Mouse (Mus musculus) MEL (cell line): ENCODE data around the gene Kirrel2.

Experiments
- CHD2 ChIP-seq: IDR thresholded peaks from 2 replicates; pipeline ENCODE4 v1.6.1; 2011; ENCODE audit warnings: low read length, improper control_type of control experiment
- CTCF ChIP-seq, 3 experiments: IDR thresholded peaks in 2 of 3; conservative IDR thresholded peaks in 1 of 3; 2 replicates each; pipeline ENCODE4 v1.5.1; 2011 to 2012; ENCODE audit warnings: low read length in 3 of 3, low read depth in 2 of 3, mild to moderate bottlenecking in 2 of 3, improper control_type of control experiment in 1 of 3, inconsistent platforms in 1 of 3, mixed read lengths in 1 of 3, moderate library complexity in 1 of 3; ENCODE audit not compliant: control insufficient read depth in 1 of 3, insufficient read depth in 1 of 3, poor library complexity in 1 of 3, severe bottlenecking in 1 of 3
- ELF1 ChIP-seq: IDR thresholded peaks from 2 replicates; pipeline ENCODE4 v1.6.1; 2014; ENCODE audit warnings: low read depth, mild to moderate bottlenecking, inconsistent platforms, low read length, improper control_type of control experiment, moderate library complexity
- MAFK ChIP-seq: IDR thresholded peaks from 2 replicates; pipeline ENCODE4 v1.6.1; 2011; ENCODE audit warnings: low read depth, mild to moderate bottlenecking, low read length, improper control_type of control experiment, borderline replicate concordance
- MEF2A ChIP-seq: IDR thresholded peaks from 2 replicates; pipeline ENCODE4 v1.6.1; 2014; ENCODE audit warnings: low read depth, mild to moderate bottlenecking, inconsistent platforms, low read length, improper control_type of control experiment; ENCODE audit not compliant: poor library complexity, insufficient replicate concordance, severe bottlenecking; ENCODE audit errors: extremely low read depth
- POLR2A ChIP-seq, 2 experiments: IDR thresholded peaks; 2 replicates each; pipeline ENCODE4 v1.6.1; 2011 to 2012; ENCODE audit warnings: low read length in 2 of 2, mild to moderate bottlenecking in 2 of 2, control low read depth in 1 of 2, improper control_type of control experiment in 1 of 2, low read depth in 1 of 2, moderate library complexity in 1 of 2; ENCODE audit not compliant: control insufficient read depth in 1 of 2, insufficient read depth in 1 of 2, poor library complexity in 1 of 2
- ZKSCAN1 ChIP-seq: IDR thresholded peaks from 2 replicates; pipeline ENCODE4 v1.6.1; 2012; ENCODE audit warnings: low read depth, mild to moderate bottlenecking, inconsistent platforms, low read length, improper control_type of control experiment, moderate library complexity
- ZNF384 ChIP-seq: IDR thresholded peaks from 2 replicates; pipeline ENCODE4 v1.6.1; 2012; ENCODE audit warnings: low read depth, mild to moderate bottlenecking, inconsistent platforms, low read length, improper control_type of control experiment

DNA sequence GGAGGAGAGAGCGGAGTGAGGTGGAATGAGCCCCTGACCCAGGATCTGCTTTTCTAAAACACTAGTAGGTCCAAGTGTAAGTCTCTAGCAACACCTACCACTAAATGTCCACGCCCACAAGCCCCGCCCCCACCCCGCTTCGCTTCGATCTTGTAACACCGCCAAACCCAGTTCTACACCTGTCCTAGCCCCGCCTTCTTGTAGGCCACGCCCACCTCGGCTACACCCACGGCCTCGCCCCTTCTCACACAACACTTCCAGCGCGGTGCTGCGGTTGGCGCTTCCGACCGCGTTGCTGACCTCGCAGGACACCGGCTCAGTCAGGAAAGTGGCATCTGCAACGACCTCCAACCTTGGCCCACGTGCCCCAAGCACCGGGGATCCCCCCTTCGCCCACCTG is 3.7 kb downstream of the Kirrel2 start:
- no peak for TF ChIP-seq ZNF384
- TF ChIP-seq CTCF (IDR thresholded peaks at IDR 0.05 in 2 of 3, conservative IDR thresholded peaks at IDR 0.05 in 1 of 3; ENCODE audit: control insufficient read depth in 1 of 3, insufficient read depth in 1 of 3, low read depth in 2 of 3, low read length in 3 of 3, poor library complexity in 1 of 3, severe bottlenecking in 1 of 3), result no peak
- no peak for TF ChIP-seq MEF2A
- no peak for TF ChIP-seq CHD2
- no peak for TF ChIP-seq ELF1
- TF ChIP-seq POLR2A (IDR thresholded peaks at IDR 0.05; ENCODE audit: control insufficient read depth in 1 of 2, insufficient read depth in 1 of 2, low read depth in 1 of 2, low read length in 2 of 2, poor library complexity in 1 of 2), result no peak
- TF ChIP-seq MAFK, result no peak
- no peak for TF ChIP-seq ZKSCAN1
